In genomic region chr11:102288913-102289312, GRCm38 (mm10) we compare ENCODE assay signal across 14 mouse cellular contexts. TPM values are rescaled to one million over a fixed set of nuclear protein-coding genes. Genes with fewer than 3 reads are reported as not detected.
DNase-seq lines count a peak whose midpoint lies in the region; ATAC-seq and TF ChIP-seq lines count a peak whose summit lies in the region.
"Had no signal": no experiment of that assay in that cellular context is flagged by ENCODE, and none has a peak within 500 bp of the region (broad histone marks: within the 10 kb centered on the region; RNA-seq: fewer than 3 reads in every experiment).

No protein-coding gene starts in this region.

- peaks cover 19% of the 10 kb centered on the region for H3K4me1 ChIP-seq in limb, embryonic 13.5 days
- H3K4me1 ChIP-seq in liver, embryonic 14.5 days (replicated peaks; ENCODE audit: control insufficient read depth in 2 of 2, insufficient read depth in 2 of 2, low read length in 1 of 2): peaks cover 8 to 23% of the 10 kb centered on the region in 2 experiments

- no peak overlapping the region for H3K4me3 ChIP-seq in limb, embryonic 13.5 days
- no peak overlapping the region for H3K4me3 ChIP-seq in liver, embryonic 14.5 days (ENCODE audit: insufficient read depth in 1 of 2, low read depth in 2 of 2, low read length in 2 of 2)
- H3K4me3 ChIP-seq: neural tube, embryonic 13.5 days had no signal

- intact Hi-C loops in heart, postnatal 14 days (cut with DNase I): no loop called here
- intact Hi-C loops in left cerebral cortex, postnatal 4 days (cut with DNase I): no loop called here

- H3K4me2 ChIP-seq in limb, embryonic 13.5 days (replicated peaks): no peak overlapping the region
- no peak overlapping the region for H3K4me2 ChIP-seq in liver, embryonic 14.5 days (ENCODE audit: low read depth)
- H3K4me2 ChIP-seq: neural tube, embryonic 13.5 days had no signal

- H3K27me3 ChIP-seq in limb, embryonic 13.5 days: no peaks in the 10 kb centered on the region
- no peaks in the 10 kb centered on the region for H3K27me3 ChIP-seq in liver, embryonic 14.5 days (ENCODE audit: control insufficient read depth, insufficient read depth, low read length)
- H3K27me3 ChIP-seq: neural tube, embryonic 13.5 days had no signal

- no peak overlapping the region for H3K9ac ChIP-seq in limb, embryonic 13.5 days
- no peak overlapping the region for H3K9ac ChIP-seq in liver, embryonic 14.5 days (replicated peaks)

- peaks cover 66% of the 10 kb centered on the region for H3K36me3 ChIP-seq in limb, embryonic 13.5 days
- peaks cover 24% of the 10 kb centered on the region for H3K36me3 ChIP-seq in liver, embryonic 14.5 days (replicated peaks; ENCODE audit: control insufficient read depth, insufficient read depth, low read depth)

- no peak for TF ChIP-seq CTCF in liver, embryonic 14.5 days (IDR thresholded peaks at IDR 0.05; ENCODE audit: low read depth)

- TF ChIP-seq EP300 in liver, embryonic 14.5 days (IDR thresholded peaks at IDR 0.05; ENCODE audit: low read depth): no peak

- DNase-seq in heart, adult 11 months: peak; percentile 90
- no peak for DNase-seq in heart, postnatal 14 days
- peak; percentile 75 for DNase-seq in left cerebral cortex, postnatal 4 days
- no peak for DNase-seq in left cerebral cortex, adult 11 months (ENCODE audit: low spot score)
- no peak for DNase-seq in liver, embryonic 14.5 days (ENCODE audit: low read depth in 3 of 3, low spot score in 3 of 3)
- DNase-seq: heart, adult 18-20 months; kidney, adult 8-10 months had no signal

- H3K9me3 ChIP-seq in limb, embryonic 13.5 days: no peaks in the 10 kb centered on the region
- H3K9me3 ChIP-seq in liver, embryonic 14.5 days (ENCODE audit: control insufficient read depth, low read length): no peaks in the 10 kb centered on the region
- H3K9me3 ChIP-seq: forebrain, embryonic 10.5 days; midbrain, embryonic 10.5 days; neural tube, embryonic 13.5 days had no signal

- H3K27ac ChIP-seq in limb, embryonic 13.5 days: peak overlapping the region; percentile 22; the same call in 1 of the 2 replicates
- H3K27ac ChIP-seq in liver, embryonic 14.5 days: peak overlapping the region; percentile 5
- H3K27ac ChIP-seq: forebrain, embryonic 10.5 days; midbrain, embryonic 10.5 days had no signal

- ATAC-seq in limb, embryonic 13.5 days (ENCODE audit: low FRiP score, low read depth): no peak
- ATAC-seq in liver, embryonic 14.5 days (ENCODE audit: insufficient read depth): no peak
- no peak for ATAC-seq in activated CD4-positive, CD25-positive, alpha-beta regulatory T cell, adult 4 months
- ATAC-seq: CD4-positive, CD25-positive, alpha-beta regulatory T cell, adult 4 months; lung, postnatal 0 days had no signal

- WGBS in limb, embryonic 13.5 days: 81% methylated on average over 2 of the region's 2 CpGs
- 75% methylated on average over 2 of the region's 2 CpGs for WGBS in liver, embryonic 14.5 days (ENCODE audit: insufficient replicate concordance)

RNA-seq across cellular contexts. Expression of gene Tmub2, which starts 4.2 kb away (rescaled TPM):
- 10 to 100 TPM; 26.6 TPM for total RNA-seq in heart, postnatal 14 days (2021)
- total RNA-seq in left cerebral cortex, postnatal 4 days (2021): 10 to 100 TPM; 53.6 to 56.1 TPM
- 52.8 and 57.3 TPM in 2 replicates for polyA plus RNA-seq in limb, embryonic 13.5 days (2015; fragmentation: Nextera tagmentation; extraction: Ambion mirVana)
- polyA plus RNA-seq in liver, embryonic 14.5 days (2012; rRNA removed): 19.1 and 19.8 TPM in 2 replicates
- 19.3 and 24.7 TPM in 2 replicates for polyA plus RNA-seq in liver, embryonic 14.5 days (2014; fragmentation: Nextera tagmentation; extraction: Ambion mirVana)
- 10 to 100 TPM; 54.5 to 58.3 TPM for polyA plus RNA-seq in activated CD4-positive, CD25-positive, alpha-beta regulatory T cell, adult 4 months (2017; shearing (Covaris generic))

RNA-seq across cellular contexts. Expression of gene Atxn7l3, which starts 7.5 kb away (rescaled TPM):
- 10 to 100 TPM; 26.5 to 29.5 TPM for total RNA-seq in heart, postnatal 14 days (2021)
- 100 to 1,000 TPM; 183 to 189 TPM for total RNA-seq in left cerebral cortex, postnatal 4 days (2021)
- polyA plus RNA-seq in limb, embryonic 13.5 days (2015; fragmentation: Nextera tagmentation; extraction: Ambion mirVana): 20.7 and 21.4 TPM in 2 replicates
- 11.0 and 11.6 TPM in 2 replicates for polyA plus RNA-seq in liver, embryonic 14.5 days (2012; rRNA removed)
- 3.6 and 4.7 TPM in 2 replicates for polyA plus RNA-seq in liver, embryonic 14.5 days (2014; fragmentation: Nextera tagmentation; extraction: Ambion mirVana)
- polyA plus RNA-seq in activated CD4-positive, CD25-positive, alpha-beta regulatory T cell, adult 4 months (2017; shearing (Covaris generic)): 1 to 10 TPM; 7.5 to 8.3 TPM

RNA-seq across cellular contexts. Expression of gene Asb16, which starts 20.4 kb away (rescaled TPM):
- under 1 TPM; 0.61 to 0.62 TPM for total RNA-seq in heart, postnatal 14 days (2021)
- under 1 TPM; 0.91 to 0.98 TPM for total RNA-seq in left cerebral cortex, postnatal 4 days (2021)
- 0.22 TPM in 2 replicates for polyA plus RNA-seq in limb, embryonic 13.5 days (2015; fragmentation: Nextera tagmentation; extraction: Ambion mirVana)
- 0.39 and 0.44 TPM in 2 replicates for polyA plus RNA-seq in liver, embryonic 14.5 days (2012; rRNA removed)
- 0.05 and 0.08 TPM in 2 replicates for polyA plus RNA-seq in liver, embryonic 14.5 days (2014; fragmentation: Nextera tagmentation; extraction: Ambion mirVana)
- not detected for polyA plus RNA-seq in activated CD4-positive, CD25-positive, alpha-beta regulatory T cell, adult 4 months (2017; shearing (Covaris generic))
- polyA plus RNA-seq: CD4-positive, CD25-positive, alpha-beta regulatory T cell, adult 4 months; lung, postnatal 0 days; neural tube, embryonic 13.5 days had no signal

RNA-seq across cellular contexts. Expression of gene Ubtf, which starts 30.6 kb away (rescaled TPM):
- total RNA-seq in heart, postnatal 14 days (2021): 10 to 100 TPM; 60.1 to 69.7 TPM
- total RNA-seq in left cerebral cortex, postnatal 4 days (2021): 100 to 1,000 TPM; 113 to 115 TPM
- polyA plus RNA-seq in limb, embryonic 13.5 days (2015; fragmentation: Nextera tagmentation; extraction: Ambion mirVana): 83.9 and 85.9 TPM in 2 replicates
- polyA plus RNA-seq in liver, embryonic 14.5 days (2012; rRNA removed): 19.9 and 34.7 TPM in 2 replicates
- 42.5 and 48.8 TPM in 2 replicates for polyA plus RNA-seq in liver, embryonic 14.5 days (2014; fragmentation: Nextera tagmentation; extraction: Ambion mirVana)
- 10 to 100 TPM; 37.4 to 49.6 TPM for polyA plus RNA-seq in activated CD4-positive, CD25-positive, alpha-beta regulatory T cell, adult 4 months (2017; shearing (Covaris generic))

RNA-seq across cellular contexts. Expression of gene BC030867, which starts 40.2 kb away (rescaled TPM):
- total RNA-seq in heart, postnatal 14 days (2021): under 1 TPM; 0.74 to 0.83 TPM
- 1 to 10 TPM; 1.4 to 1.6 TPM for total RNA-seq in left cerebral cortex, postnatal 4 days (2021)
- polyA plus RNA-seq in limb, embryonic 13.5 days (2015; fragmentation: Nextera tagmentation; extraction: Ambion mirVana): 15.8 and 16.1 TPM in 2 replicates
- polyA plus RNA-seq in liver, embryonic 14.5 days (2012; rRNA removed): 10.9 and 11.3 TPM in 2 replicates
- 10.8 and 13.2 TPM in 2 replicates for polyA plus RNA-seq in liver, embryonic 14.5 days (2014; fragmentation: Nextera tagmentation; extraction: Ambion mirVana)
- polyA plus RNA-seq in activated CD4-positive, CD25-positive, alpha-beta regulatory T cell, adult 4 months (2017; shearing (Covaris generic)): 1 to 10 TPM; 2.0 to 3.8 TPM

Comparison
In these comparisons a context has a peak if more than half of its experiments do, and no peak if none do; other contexts are left out.
1. DNase-seq: peak in heart, adult 11 months (single experiment) and left cerebral cortex, postnatal 4 days (single experiment); none in heart, postnatal 14 days (0 of 2), left cerebral cortex, adult 11 months (single experiment) and liver, embryonic 14.5 days (0 of 3).